Mouse (Mus musculus) thymus, postnatal 10 days (tissue): ENCODE results near the gene Chd9.

Source experiments
- DNase-seq, 2 experiments: peaks; one replicate each; pipeline ENCODE4 v3.0.0; 2021; ENCODE audit warnings: low spot score in 2 of 2

Gene Chd9

GRCm38 (mm10) chr8:91081911-91082310, 253.8 kb downstream of the Chd9 start:
- no peak for DNase-seq

DNA sequence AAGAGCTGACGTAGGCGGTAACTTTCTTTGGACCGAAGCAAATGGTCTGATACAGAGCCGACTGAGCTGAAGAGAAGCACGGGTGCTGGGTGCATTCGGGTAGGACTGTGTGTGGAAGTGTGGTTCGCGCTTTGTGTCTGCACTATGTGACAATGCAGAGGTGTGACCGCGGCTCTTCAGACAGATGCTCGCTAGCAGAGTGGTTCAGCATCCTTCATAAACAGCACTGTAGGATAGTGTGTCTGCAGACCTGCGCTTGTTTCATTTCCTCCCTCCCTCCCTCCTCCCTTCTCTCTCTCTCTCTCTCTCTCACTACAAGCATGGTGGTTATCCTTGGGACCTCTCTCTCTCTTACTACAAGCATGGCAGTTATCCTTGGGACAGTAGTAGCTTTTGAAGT, 254.3 kb downstream of the Chd9 start:
- no peak for DNase-seq

GRCm38 (mm10) chr8:91088452-91088851, 260.3 kb downstream of the Chd9 start:
- DNase-seq = no peak

DNA sequence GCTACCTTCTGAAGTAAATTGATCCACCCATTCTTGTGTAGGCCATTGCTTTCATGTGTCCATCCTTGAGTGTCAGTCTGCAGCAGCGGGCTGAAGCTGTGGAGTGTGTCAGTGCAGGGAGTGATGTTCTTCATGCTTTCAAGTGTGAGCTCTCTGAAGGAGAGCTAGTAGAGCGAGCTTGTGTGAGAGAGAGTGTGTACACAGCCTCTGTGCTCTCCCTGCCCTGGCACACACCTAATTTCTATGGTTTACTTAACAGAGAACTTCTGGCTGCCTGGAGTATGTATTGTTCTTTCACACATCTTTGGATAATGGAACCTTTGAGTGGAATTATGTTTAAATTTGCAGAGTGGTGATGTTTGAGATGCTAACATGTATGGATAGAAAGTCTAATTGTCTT, 261.4 kb downstream of the Chd9 start:
- no peak for DNase-seq

GRCm38 (mm10) chr8:91094135-91094534, 266.0 kb downstream of the Chd9 start:
- no peak for DNase-seq

GRCm38 (mm10) chr8:91098106-91098505, 270.0 kb downstream of the Chd9 start:
- DNase-seq = no peak
